Mouse (Mus musculus) kidney, postnatal 0 days (tissue): ENCODE measurements around the gene Arhgef9. TPM values are rescaled to one million over a fixed set of nuclear protein-coding genes. Genes with fewer than 3 reads are reported as not detected.
A peak's percentile ranks its signal among the peaks of the same experiment; 100 is the strongest.

Experiments used
- ATAC-seq: fragments of 200-750 bp; cut with Nextera tagmentation; replicated peaks from 2 replicates; pipeline ENCODE4 v1.8.0; 2017; ENCODE audit warnings: low read depth, moderate number of reproducible peaks, moderate TSS enrichment, moderate library complexity; ENCODE audit not compliant: low FRiP score
- DNase-seq: peaks from one replicate; pipeline ENCODE4 v3.0.0-alpha.2; 2016; ENCODE audit warnings: low spot score
- H3K27ac ChIP-seq: fragments of 300-500 bp; sonication (generic); 2 replicates; pipeline ENCODE4 v1.5.1; 2014; ENCODE audit warnings: mild to moderate bottlenecking
- H3K27me3 ChIP-seq: fragments of 300-500 bp; sonication (generic); 2 replicates; pipeline ENCODE4 v1.6.1; 2014; ENCODE audit warnings: low read length, mixed read lengths; ENCODE audit not compliant: insufficient read depth
- H3K36me3 ChIP-seq: fragments of 300-500 bp; sonication (generic); 2 replicates; pipeline ENCODE4 v1.6.1; 2014; ENCODE audit warnings: low read length, mixed read lengths; ENCODE audit not compliant: insufficient read depth
- H3K4me1 ChIP-seq: fragments of 300-500 bp; sonication (generic); replicated peaks from 2 replicates; pipeline ENCODE4 v1.6.1; 2014; ENCODE audit warnings: antibody characterized with exemption, low read length, mixed read lengths; ENCODE audit not compliant: insufficient read depth
- H3K4me2 ChIP-seq: fragments of 300-500 bp; sonication (generic); 2 replicates; pipeline ENCODE4 v1.6.1; 2014; ENCODE audit warnings: mild to moderate bottlenecking, low read length, moderate library complexity, mixed read lengths
- H3K4me3 ChIP-seq: fragments of 300-500 bp; sonication (generic); replicated peaks from 2 replicates; pipeline ENCODE4 v1.5.1; 2014; ENCODE audit warnings: low read depth, low read length
- H3K9ac ChIP-seq: fragments of 300-500 bp; sonication (generic); 2 replicates; pipeline ENCODE4 v1.6.1; 2014; ENCODE audit warnings: low read depth, low read length
- H3K9me3 ChIP-seq: fragments of 300-500 bp; sonication (generic); replicated peaks from 2 replicates; pipeline ENCODE4 v1.6.1; 2016; ENCODE audit warnings: low read length, inconsistent platforms, mixed read lengths
- CTCF ChIP-seq: IDR thresholded peaks from 2 replicates; pipeline ENCODE4 v1.5.1; 2016; ENCODE audit warnings: antibody characterized with exemption, low read depth, mild to moderate bottlenecking, moderate library complexity
- WGBS: fragments of 180-500 bp; shearing (Covaris S2); extraction: QIAGEN DNeasy Blood & Tissue Kit; methylation state at CpG from one replicate; pipeline ENCODE4 v1.1.7; 2014; 5-methylcytosine and 5-hydroxymethylcytosine counted together
- polyA plus RNA-seq: library from polyadenylated mRNA; unstranded; fragments of >200 nt; fragmentation: Nextera tagmentation; extraction: Ambion mirVana; gene quantifications from 2 replicates; pipeline ENCODE4 v1.2.1, GENCODE M21; 2015

Arhgef9 gene
- 9.4 and 11.6 TPM in 2 replicates for polyA plus RNA-seq

- Histone ChIP-seq H3K27ac (no peak within 1 kb of the TSS), H3K4me2 (peak within 1 kb of the TSS; percentile 63), H3K36me3 (no peaks in the 10 kb centered on the region), H3K4me1 (no peaks in the 10 kb centered on the region), H3K4me3 (peak within 1 kb of the TSS; percentile 40), H3K27me3 (no peaks in the 10 kb centered on the region), H3K9me3 (no peaks in the 10 kb centered on the region), H3K9ac (peak within 1 kb of the TSS; percentile 49; the same call in 1 of the 2 replicates)
- DNase-seq (peak; percentile 40), ATAC-seq (peak; percentile 49; the same call in 1 of the 2 replicates)
- WGBS = 18% methylated on average over 20 of the region's 24 CpGs
- TF ChIP-seq CTCF = no peak
Observed at GRCm38 (mm10) chrX:95196104-95196919, at the start of gene Arhgef9. TSS of gene Arhgef9 (minus strand) at chrX:95196856.

GRCm38 (mm10) chrX:95238896-95239295, 42.2 kb upstream of the Arhgef9 start:
- H3K36me3 ChIP-seq = no peaks in the 10 kb centered on the region
- ATAC-seq (no peak), DNase-seq (no peak)
- no peak overlapping the region for H3K27ac ChIP-seq
- H3K4me2 ChIP-seq = no peak overlapping the region
- no peak for TF ChIP-seq CTCF
- no peaks in the 10 kb centered on the region for H3K9me3 ChIP-seq
- H3K4me3 ChIP-seq = no peak overlapping the region
- no peak overlapping the region for H3K9ac ChIP-seq
- no peaks in the 10 kb centered on the region for H3K4me1 ChIP-seq
- no peaks in the 10 kb centered on the region for H3K27me3 ChIP-seq

- 49% methylated on average over 3 of the region's 3 CpGs for WGBS
- Histone ChIP-seq H3K27me3 (no peaks in the 10 kb centered on the region), H3K9ac (no peak overlapping the region), H3K36me3 (no peaks in the 10 kb centered on the region), H3K4me2 (peak overlapping the region; percentile 63), H3K9me3 (no peaks in the 10 kb centered on the region), H3K4me1 (no peaks in the 10 kb centered on the region), H3K27ac (no peak overlapping the region), H3K4me3 (peak overlapping the region; percentile 40)
- TF ChIP-seq CTCF = no peak
- no peak for ATAC-seq
- DNase-seq = no peak
Observed at GRCm38 (mm10) chrX:95195363-95196103, 1.1 kb downstream of the Arhgef9 start.

GRCm38 (mm10) chrX:95175978-95176377, 20.7 kb downstream of the Arhgef9 start:
- TF ChIP-seq CTCF = peak; percentile 78
- H3K4me2 ChIP-seq = no peak overlapping the region
- no peaks in the 10 kb centered on the region for H3K27me3 ChIP-seq
- H3K9me3 ChIP-seq = no peaks in the 10 kb centered on the region
- H3K4me3 ChIP-seq = no peak overlapping the region
- H3K27ac ChIP-seq = no peak overlapping the region
- H3K4me1 ChIP-seq = no peaks in the 10 kb centered on the region
- DNase-seq = peak; percentile 69
- no peaks in the 10 kb centered on the region for H3K36me3 ChIP-seq
- no peak overlapping the region for H3K9ac ChIP-seq
- WGBS = 16% methylated on average over 3 of the region's 3 CpGs
- no peak; the same call in 1 of the 2 replicates for ATAC-seq

GRCm38 (mm10) chrX:95166317-95166716, 30.3 kb downstream of the Arhgef9 start:
- DNase-seq (peak; percentile 94), ATAC-seq (peak; percentile 100)
- Histone ChIP-seq H3K4me2 (peak overlapping the region; percentile 62), H3K9me3 (no peaks in the 10 kb centered on the region), H3K27me3 (no peaks in the 10 kb centered on the region), H3K36me3 (no peaks in the 10 kb centered on the region), H3K4me1 (no peaks in the 10 kb centered on the region), H3K27ac (peak overlapping the region; percentile 68; the same call in 1 of the 2 replicates), H3K9ac (peak overlapping the region; percentile 41), H3K4me3 (peak overlapping the region; percentile 35)
- 28% methylated on average over 16 of the region's 16 CpGs for WGBS
- no peak for TF ChIP-seq CTCF

- peak; percentile 31; the same call in 1 of the 2 replicates for ATAC-seq
- no peaks in the 10 kb centered on the region for H3K9me3 ChIP-seq
- no peaks in the 10 kb centered on the region for H3K4me1 ChIP-seq
- H3K9ac ChIP-seq = peak overlapping the region; percentile 41
- no peak for DNase-seq
- H3K27me3 ChIP-seq = no peaks in the 10 kb centered on the region
- H3K27ac ChIP-seq = peak overlapping the region; percentile 68; the same call in 1 of the 2 replicates
- WGBS = 30% methylated on average over 9 of the region's 9 CpGs
- H3K4me3 ChIP-seq = peak overlapping the region; percentile 35
- TF ChIP-seq CTCF = no peak
- no peaks in the 10 kb centered on the region for H3K36me3 ChIP-seq
- H3K4me2 ChIP-seq = peak overlapping the region; percentile 62
Observed at GRCm38 (mm10) chrX:95165671-95166127, 31.0 kb downstream of the Arhgef9 start.
